Mouse (Mus musculus) neural tube, embryonic 15.5 days (tissue): Measurements from ENCODE around the gene Pola2. TPM values are rescaled to one million over a fixed set of nuclear protein-coding genes. Genes with fewer than 3 reads are reported as not detected.

Experiments used
- ATAC-seq: fragments of 200-750 bp; cut with Nextera tagmentation; 2 replicates; pipeline ENCODE4 v1.8.0; 2017; ENCODE audit warnings: mild to moderate bottlenecking, moderate TSS enrichment, moderate library complexity; ENCODE audit not compliant: low FRiP score
- H3K27ac ChIP-seq: fragments of 300-500 bp; sonication (generic); replicated peaks from 2 replicates; pipeline ENCODE4 v1.5.1; 2015; ENCODE audit warnings: mild to moderate bottlenecking, inconsistent platforms
- H3K27me3 ChIP-seq: fragments of 300-500 bp; sonication (generic); replicated peaks from 2 replicates; pipeline ENCODE4 v1.6.1; 2015; ENCODE audit warnings: inconsistent platforms
- H3K36me3 ChIP-seq: fragments of 300-500 bp; sonication (generic); 2 replicates; pipeline ENCODE4 v1.6.1; 2015; ENCODE audit warnings: inconsistent platforms
- H3K4me1 ChIP-seq: fragments of 300-500 bp; sonication (generic); 2 replicates; pipeline ENCODE4 v1.6.1; 2015; ENCODE audit warnings: inconsistent platforms
- H3K4me2 ChIP-seq: fragments of 300-500 bp; sonication (generic); 2 replicates; pipeline ENCODE4 v1.6.1; 2015; ENCODE audit warnings: inconsistent platforms, mild to moderate bottlenecking, moderate library complexity
- H3K4me3 ChIP-seq: fragments of 300-500 bp; sonication (generic); replicated peaks from 2 replicates; pipeline ENCODE4 v1.5.1; 2015; ENCODE audit warnings: mild to moderate bottlenecking, inconsistent platforms
- H3K9ac ChIP-seq: fragments of 300-500 bp; sonication (generic); replicated peaks from 2 replicates; pipeline ENCODE4 v1.6.1; 2015; ENCODE audit warnings: mild to moderate bottlenecking, inconsistent platforms
- H3K9me3 ChIP-seq: fragments of 300-500 bp; sonication (generic); replicated peaks from 2 replicates; pipeline ENCODE4 v1.6.1; 2016; ENCODE audit warnings: inconsistent platforms
- WGBS: fragments of 180-500 bp; shearing (Covaris S2); methylation state at CpG from one replicate; pipeline ENCODE4 v1.1.7; 2015; ENCODE audit warnings: mixed read lengths; 5-methylcytosine and 5-hydroxymethylcytosine counted together
- polyA plus RNA-seq: library from polyadenylated mRNA; unstranded; fragments of >200 nt; fragmentation: Nextera tagmentation; extraction: Ambion mirVana; gene quantifications from 2 replicates; pipeline ENCODE4 v1.2.1, GENCODE M21; 2015

The Pola2 gene
- polyA plus RNA-seq, 1 experiment from 2014 or later, result 19.9 TPM

GRCm38 (mm10) chr19:5945891-5946290 lies 18.1 kb downstream of the Pola2 start:
- ATAC-seq, result no peak
- Histone ChIP-seq H3K36me3 (peaks cover 16% of the 10 kb centered on the region), H3K9ac (no peak overlapping the region), H3K27me3 (no peaks in the 10 kb centered on the region), H3K4me3 (no peak overlapping the region), H3K4me2 (no peak overlapping the region), H3K4me1 (peaks cover 12% of the 10 kb centered on the region; the same call in 1 of the 2 replicates), H3K9me3 (no peaks in the 10 kb centered on the region), H3K27ac (peak overlapping the region; percentile 23; the same call in 1 of the 2 replicates)
- WGBS, result 84% methylated on average over 8 of the region's 8 CpGs

DNA sequence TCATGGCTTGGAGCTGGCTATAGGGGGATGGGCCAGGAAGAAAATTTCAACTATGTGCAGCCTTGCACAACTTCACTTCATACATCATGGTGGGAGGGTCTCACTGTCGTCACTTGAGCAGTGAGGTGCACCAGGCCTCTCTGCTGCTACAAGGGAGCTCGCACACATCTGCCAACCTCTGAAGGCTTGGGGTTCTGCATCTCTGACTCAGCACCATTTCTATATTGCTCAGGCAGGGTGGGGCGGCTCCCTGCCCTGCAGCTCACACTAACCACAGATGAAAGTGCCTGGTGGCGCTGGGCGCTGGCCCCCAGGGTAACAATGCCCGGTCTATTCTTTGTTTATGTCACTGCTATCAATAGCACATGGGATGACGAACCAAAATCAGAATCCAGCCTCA lies 19.0 kb downstream of the Pola2 start:
- peaks cover 18% of the 10 kb centered on the region for H3K4me1 ChIP-seq
- no peak for ATAC-seq
- H3K36me3 ChIP-seq, result peaks cover 10% of the 10 kb centered on the region
- no peak overlapping the region for H3K4me2 ChIP-seq
- 0 out of 2 replicates have a peak overlapping the region, but pooled peaks have one; percentile 33 for H3K27ac ChIP-seq
- H3K9me3 ChIP-seq, result no peaks in the 10 kb centered on the region
- no peaks in the 10 kb centered on the region for H3K27me3 ChIP-seq
- no peak overlapping the region for H3K4me3 ChIP-seq
- 81% methylated on average over 7 of the region's 7 CpGs for WGBS
- no peak overlapping the region for H3K9ac ChIP-seq

DNA sequence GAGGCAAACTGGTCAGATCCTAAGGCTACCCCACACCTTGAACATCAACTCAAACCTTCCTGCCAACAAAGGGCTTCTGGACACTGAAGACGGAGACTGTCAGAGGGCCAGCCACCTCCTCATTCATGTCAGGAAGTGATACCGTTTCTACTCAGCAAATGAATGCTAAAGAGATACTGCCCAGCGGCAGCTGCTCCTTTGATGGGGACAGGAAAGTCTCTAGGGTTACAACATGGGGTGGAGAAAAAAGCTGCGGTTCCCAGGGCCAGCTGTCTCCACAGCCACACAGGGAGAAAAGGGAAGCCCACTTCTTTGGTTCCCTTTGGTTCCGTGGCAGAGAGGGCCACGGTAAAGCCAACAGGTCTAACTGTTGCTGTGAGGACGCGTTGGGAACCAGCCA lies 19.9 kb downstream of the Pola2 start:
- H3K27me3 ChIP-seq, result no peaks in the 10 kb centered on the region
- peaks cover 6% of the 10 kb centered on the region; the same call in 1 of the 2 replicates for H3K36me3 ChIP-seq
- no peak overlapping the region for H3K27ac ChIP-seq
- 62% methylated on average over 8 of the region's 8 CpGs for WGBS
- H3K4me2 ChIP-seq, result no peak overlapping the region
- H3K9me3 ChIP-seq, result no peaks in the 10 kb centered on the region
- no peak for ATAC-seq
- no peak overlapping the region for H3K4me3 ChIP-seq
- H3K4me1 ChIP-seq, result peaks cover 22% of the 10 kb centered on the region
- H3K9ac ChIP-seq, result no peak overlapping the region

- Histone ChIP-seq H3K9me3 (no peaks in the 10 kb centered on the region), H3K4me2 (no peak overlapping the region), H3K9ac (no peak overlapping the region), H3K27ac (no peak overlapping the region), H3K27me3 (no peaks in the 10 kb centered on the region), H3K36me3 (peaks cover 6% of the 10 kb centered on the region; the same call in 1 of the 2 replicates), H3K4me3 (no peak overlapping the region), H3K4me1 (peaks cover 22% of the 10 kb centered on the region)
- 92% methylated on average over 15 of the region's 15 CpGs for WGBS
- ATAC-seq, result no peak
Observed at GRCm38 (mm10) chr19:5943404-5943803, 20.6 kb downstream of the Pola2 start.

DNA sequence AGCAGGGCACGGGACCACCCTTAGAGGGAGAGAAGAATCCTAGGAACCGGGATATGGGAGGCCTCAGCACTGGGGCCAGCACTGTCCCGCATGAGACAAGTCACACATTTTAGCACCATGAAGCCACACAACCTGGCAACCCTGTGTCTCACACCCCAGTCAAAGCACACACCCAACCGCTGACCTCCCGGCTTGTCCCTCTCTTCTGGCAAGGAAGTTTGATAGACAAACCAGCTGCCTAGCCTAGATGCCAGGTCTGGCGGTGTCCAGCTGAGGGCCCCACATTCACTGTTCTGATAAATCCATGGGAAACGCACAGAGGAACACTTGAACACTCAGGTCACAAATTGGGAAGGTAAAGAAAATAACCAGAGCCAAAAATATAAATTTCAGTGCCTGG lies 21.4 kb downstream of the Pola2 start:
- Histone ChIP-seq H3K27ac (no peak overlapping the region), H3K9ac (no peak overlapping the region), H3K4me3 (no peak overlapping the region), H3K36me3 (peaks cover 6% of the 10 kb centered on the region; the same call in 1 of the 2 replicates), H3K9me3 (no peaks in the 10 kb centered on the region), H3K4me2 (no peak overlapping the region), H3K4me1 (peaks cover 29% of the 10 kb centered on the region), H3K27me3 (no peaks in the 10 kb centered on the region)
- WGBS, result 91% methylated on average over 7 of the region's 7 CpGs
- ATAC-seq, result no peak

GRCm38 (mm10) chr19:5940656-5941055 lies 23.3 kb downstream of the Pola2 start:
- Histone ChIP-seq H3K9ac (no peak overlapping the region), H3K27ac (peak overlapping the region; percentile 71)

DNA sequence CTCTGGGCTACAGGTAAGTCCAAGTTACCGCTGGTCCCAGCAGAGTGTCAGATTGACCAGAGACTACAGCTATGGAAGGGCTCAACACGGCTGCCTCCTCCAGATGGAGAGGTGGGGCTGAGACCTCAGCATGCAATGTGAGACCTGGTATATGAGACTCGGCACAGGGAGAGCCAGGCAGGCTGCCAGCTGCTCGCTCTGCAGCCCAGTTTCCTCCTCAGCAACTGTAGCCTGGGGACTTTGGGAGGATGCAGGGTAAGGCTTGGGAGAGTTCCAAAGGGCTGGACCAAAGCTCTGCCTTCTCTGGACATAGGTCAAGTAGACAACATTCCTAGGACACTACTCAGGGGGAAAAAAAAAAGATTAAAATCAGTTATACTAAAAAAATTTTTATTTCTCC lies 23.8 kb downstream of the Pola2 start:
- Histone ChIP-seq H3K9ac (no peak overlapping the region), H3K4me3 (no peak overlapping the region), H3K9me3 (no peaks in the 10 kb centered on the region), H3K27ac (peak overlapping the region; percentile 71), H3K27me3 (no peaks in the 10 kb centered on the region), H3K4me1 (peaks cover 30% of the 10 kb centered on the region), H3K36me3 (peaks cover 6% of the 10 kb centered on the region; the same call in 1 of the 2 replicates), H3K4me2 (no peak overlapping the region)
- WGBS, result 55% methylated on average over 4 of the region's 4 CpGs
- 0 out of 2 replicates have a peak, but pooled peaks have one; percentile 25 for ATAC-seq

More at GRCm38 (mm10) chr19:5940656-5941055, 23.3 kb downstream of the Pola2 start:
- H3K9me3 ChIP-seq, result no peaks in the 10 kb centered on the region
- H3K4me1 ChIP-seq, result peaks cover 32% of the 10 kb centered on the region
- ATAC-seq, result no peak
- no peak overlapping the region for H3K4me2 ChIP-seq
- H3K4me3 ChIP-seq, result no peak overlapping the region
- H3K27me3 ChIP-seq, result no peaks in the 10 kb centered on the region
- H3K36me3 ChIP-seq, result peaks cover 6% of the 10 kb centered on the region; the same call in 1 of the 2 replicates
- WGBS, result 94% methylated on average over 10 of the region's 10 CpGs

DNA sequence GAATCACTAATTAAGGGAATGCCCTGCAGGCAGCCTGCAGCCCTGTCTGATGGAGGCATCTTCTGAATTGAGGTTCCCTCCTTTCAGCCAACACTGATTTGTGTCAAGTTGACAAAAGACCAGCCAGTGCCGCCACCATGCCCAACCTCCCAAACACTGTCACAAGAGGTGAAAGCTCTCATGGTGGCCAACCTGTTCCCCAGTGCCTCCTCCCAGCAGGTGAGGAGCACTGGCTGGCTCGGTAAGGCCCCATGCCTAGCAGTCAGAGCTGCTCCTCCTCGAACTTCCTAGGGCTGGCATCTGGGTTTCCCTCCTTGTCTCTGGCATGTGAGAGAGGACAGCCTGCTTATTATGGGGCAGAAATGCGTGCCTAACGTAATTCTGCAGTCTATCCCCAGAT lies 24.3 kb downstream of the Pola2 start:
- H3K4me2 ChIP-seq, result no peak overlapping the region
- H3K4me3 ChIP-seq, result no peak overlapping the region
- H3K9me3 ChIP-seq, result no peaks in the 10 kb centered on the region
- no peak for ATAC-seq
- H3K9ac ChIP-seq, result no peak overlapping the region
- no peaks in the 10 kb centered on the region for H3K27me3 ChIP-seq
- WGBS, result 74% methylated on average over 5 of the region's 5 CpGs
- peaks cover 27% of the 10 kb centered on the region for H3K4me1 ChIP-seq
- H3K27ac ChIP-seq, result peak overlapping the region; percentile 71
- H3K36me3 ChIP-seq, result peaks cover 6% of the 10 kb centered on the region; the same call in 1 of the 2 replicates

DNA sequence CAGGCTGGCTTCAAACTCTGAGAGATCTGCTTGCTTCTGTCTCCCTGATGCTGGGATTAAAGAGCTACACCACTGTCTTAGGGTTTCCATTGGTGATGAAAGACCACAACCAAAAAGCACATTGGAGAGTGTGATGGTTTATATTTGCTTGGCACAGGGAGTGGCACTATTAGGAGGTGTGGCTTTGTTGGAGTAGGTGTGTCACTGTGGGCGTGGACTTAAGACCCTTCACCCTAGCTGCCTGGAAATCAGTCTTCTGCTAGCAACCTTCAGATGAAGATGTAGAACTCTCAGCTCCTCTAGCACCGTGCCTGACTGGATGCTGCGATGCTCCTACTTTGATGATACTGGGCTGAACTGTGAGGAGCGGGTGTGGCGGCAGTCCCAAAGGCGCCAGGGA lies 25.5 kb downstream of the Pola2 start:
- Histone ChIP-seq H3K4me2 (no peak overlapping the region), H3K27me3 (no peaks in the 10 kb centered on the region), H3K4me3 (no peak overlapping the region), H3K36me3 (peaks cover 6% of the 10 kb centered on the region; the same call in 1 of the 2 replicates), H3K9ac (no peak overlapping the region), H3K27ac (no peak overlapping the region; the same call in 1 of the 2 replicates), H3K9me3 (no peaks in the 10 kb centered on the region), H3K4me1 (peaks cover 23% of the 10 kb centered on the region)
- 92% methylated on average over 6 of the region's 6 CpGs for WGBS
- ATAC-seq, result no peak

DNA sequence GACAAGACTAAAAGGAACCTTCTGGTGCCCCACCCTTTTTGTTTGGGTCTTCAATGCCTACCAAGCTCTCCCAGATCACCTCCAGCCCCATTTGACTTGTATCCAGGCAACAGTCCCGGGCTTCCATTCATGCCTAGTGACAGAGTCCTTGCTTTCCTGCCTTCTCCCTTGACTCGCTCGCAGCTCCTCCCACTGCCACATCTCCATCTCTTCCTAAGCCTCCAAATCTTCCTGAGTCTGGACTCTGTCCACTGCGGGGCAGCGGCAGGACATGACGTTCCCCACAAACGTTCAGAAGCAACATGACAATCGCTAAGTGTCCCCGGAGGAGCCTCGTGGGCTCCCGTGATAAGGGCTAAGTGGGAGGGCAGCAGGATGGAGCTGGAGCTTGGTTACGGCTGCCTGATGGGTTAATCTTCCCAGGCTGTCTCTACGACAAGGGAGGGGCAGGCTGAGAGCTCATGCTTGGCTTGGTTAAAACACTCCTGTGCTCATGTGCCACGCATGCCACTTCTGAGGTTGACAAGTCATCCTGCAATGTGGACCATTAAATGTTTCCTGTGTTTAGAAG lies 26.1 kb downstream of the Pola2 start:
- 32% methylated on average over 14 of the region's 14 CpGs for WGBS
- H3K9me3 ChIP-seq, result no peaks in the 10 kb centered on the region
- peaks cover 23% of the 10 kb centered on the region for H3K4me1 ChIP-seq
- 0 out of 2 replicates have a peak overlapping the region, but pooled peaks have one; percentile 14 for H3K9ac ChIP-seq
- no peak overlapping the region for H3K4me3 ChIP-seq
- peak overlapping the region; percentile 38 for H3K4me2 ChIP-seq
- H3K36me3 ChIP-seq, result peaks cover 6% of the 10 kb centered on the region; the same call in 1 of the 2 replicates
- peak; percentile 56; the same call in 1 of the 2 replicates for ATAC-seq
- peak overlapping the region; percentile 77 for H3K27ac ChIP-seq
- no peaks in the 10 kb centered on the region for H3K27me3 ChIP-seq

- Histone ChIP-seq H3K9me3 (no peaks in the 10 kb centered on the region), H3K36me3 (peaks cover 6% of the 10 kb centered on the region; the same call in 1 of the 2 replicates), H3K9ac (0 out of 2 replicates have a peak overlapping the region, but pooled peaks have one; percentile 14), H3K4me1 (peaks cover 23% of the 10 kb centered on the region), H3K4me2 (peak overlapping the region; percentile 38), H3K4me3 (no peak overlapping the region), H3K27ac (peak overlapping the region; percentile 77), H3K27me3 (no peaks in the 10 kb centered on the region)
- 63% methylated on average over 21 of the region's 21 CpGs for WGBS
- ATAC-seq, result peak; percentile 58; the same call in 1 of the 2 replicates
Observed at GRCm38 (mm10) chr19:5937095-5937835, 26.7 kb downstream of the Pola2 start.

- Histone ChIP-seq H3K4me1 (peaks cover 22% of the 10 kb centered on the region), H3K27ac (no peak overlapping the region), H3K9ac (no peak overlapping the region), H3K36me3 (no peaks in the 10 kb centered on the region), H3K9me3 (no peaks in the 10 kb centered on the region), H3K4me2 (no peak overlapping the region), H3K27me3 (no peaks in the 10 kb centered on the region), H3K4me3 (no peak overlapping the region)
- 82% methylated on average over 5 of the region's 5 CpGs for WGBS
- ATAC-seq, result no peak
Observed at GRCm38 (mm10) chr19:5935691-5936090, 28.3 kb downstream of the Pola2 start.
